Mouse (Mus musculus) hindbrain, embryonic 13.5 days (tissue): Measurements from ENCODE around the gene Arl6. TPM values are rescaled to one million over a fixed set of nuclear protein-coding genes. Genes with fewer than 3 reads are reported as not detected.

Experiments used
- ATAC-seq: fragments of 200-750 bp; cut with Nextera tagmentation; 2 replicates; pipeline ENCODE4 v1.8.0; 2017; ENCODE audit warnings: moderate TSS enrichment; ENCODE audit not compliant: low FRiP score
- H3K27ac ChIP-seq: fragments of 300-500 bp; sonication (generic); 2 replicates; pipeline ENCODE4 v1.5.1; 2015; ENCODE audit warnings: inconsistent platforms, mild to moderate bottlenecking, moderate library complexity
- H3K27me3 ChIP-seq: fragments of 300-500 bp; sonication (generic); 2 replicates; pipeline ENCODE4 v1.6.1; 2015; ENCODE audit warnings: mild to moderate bottlenecking, inconsistent platforms
- H3K36me3 ChIP-seq: fragments of 300-500 bp; sonication (generic); 2 replicates; pipeline ENCODE4 v1.6.1; 2015; ENCODE audit warnings: mild to moderate bottlenecking, inconsistent platforms
- H3K4me1 ChIP-seq: fragments of 300-500 bp; sonication (generic); replicated peaks from 2 replicates; pipeline ENCODE4 v1.6.1; 2015; ENCODE audit warnings: inconsistent platforms
- H3K4me2 ChIP-seq: fragments of 300-500 bp; sonication (generic); 2 replicates; pipeline ENCODE4 v1.6.1; 2015; ENCODE audit warnings: inconsistent platforms, mild to moderate bottlenecking, moderate library complexity
- H3K4me3 ChIP-seq: fragments of 300-500 bp; sonication (generic); 2 replicates; pipeline ENCODE4 v1.5.1; 2015; ENCODE audit warnings: mild to moderate bottlenecking, inconsistent platforms
- H3K9ac ChIP-seq: fragments of 300-500 bp; sonication (generic); 2 replicates; pipeline ENCODE4 v1.6.1; 2015; ENCODE audit warnings: mild to moderate bottlenecking, inconsistent platforms
- H3K9me3 ChIP-seq: fragments of 300-500 bp; sonication (generic); 2 replicates; pipeline ENCODE4 v1.6.1; 2016; ENCODE audit warnings: inconsistent platforms
- WGBS: fragments of 180-500 bp; shearing (Covaris S2); methylation state at CpG from one replicate; pipeline ENCODE4 v1.1.7; 2015; 5-methylcytosine and 5-hydroxymethylcytosine counted together
- polyA plus RNA-seq: library from polyadenylated mRNA; unstranded; fragments of >200 nt; fragmentation: Nextera tagmentation; extraction: Ambion mirVana; gene quantifications from 2 replicates; pipeline ENCODE4 v1.2.1, GENCODE M21; 2015

The Arl6 gene
- polyA plus RNA-seq, 1 experiment from 2014 or later = 51.5 TPM

- no peaks in the 10 kb centered on the region for H3K27me3 ChIP-seq
- H3K4me2 ChIP-seq = no peak overlapping the region
- H3K9me3 ChIP-seq = no peaks in the 10 kb centered on the region
- 91% methylated on average over 4 of the region's 4 CpGs for WGBS
- no peak overlapping the region for H3K27ac ChIP-seq
- H3K9ac ChIP-seq = no peak overlapping the region
- no peak overlapping the region for H3K4me3 ChIP-seq
- H3K36me3 ChIP-seq = no peaks in the 10 kb centered on the region
- H3K4me1 ChIP-seq = 0 out of 2 replicates have a peak, but pooled peaks cover 4% of the 10 kb centered on the region
- ATAC-seq = no peak
These were observed 53.4 kb downstream of the Arl6 start for GRCm38 (mm10) chr16:59585706-59586244.

- H3K9ac ChIP-seq = no peak overlapping the region
- H3K27ac ChIP-seq = no peak overlapping the region
- H3K4me1 ChIP-seq = 0 out of 2 replicates have a peak, but pooled peaks cover 4% of the 10 kb centered on the region
- H3K36me3 ChIP-seq = no peaks in the 10 kb centered on the region
- ATAC-seq = no peak
- no peak overlapping the region for H3K4me3 ChIP-seq
- H3K27me3 ChIP-seq = no peaks in the 10 kb centered on the region
- WGBS = 82% methylated on average over 5 of the region's 5 CpGs
- H3K4me2 ChIP-seq = no peak overlapping the region
- H3K9me3 ChIP-seq = no peaks in the 10 kb centered on the region
These were observed 55.7 kb downstream of the Arl6 start for GRCm38 (mm10) chr16:59583515-59583914.

GRCm38 (mm10) chr16:59579237-59579636 is 60.0 kb downstream of the Arl6 start:
- Histone ChIP-seq H3K4me3 (no peak overlapping the region), H3K4me1 (no peaks in the 10 kb centered on the region), H3K9me3 (no peaks in the 10 kb centered on the region), H3K36me3 (no peaks in the 10 kb centered on the region), H3K27me3 (no peaks in the 10 kb centered on the region), H3K9ac (no peak overlapping the region), H3K4me2 (no peak overlapping the region), H3K27ac (no peak overlapping the region)
- ATAC-seq = no peak
- WGBS = 91% methylated on average over 8 of the region's 8 CpGs

- Histone ChIP-seq H3K4me3 (no peak overlapping the region), H3K36me3 (no peaks in the 10 kb centered on the region), H3K9ac (no peak overlapping the region), H3K27ac (no peak overlapping the region), H3K4me1 (0 out of 2 replicates have a peak, but pooled peaks cover 3% of the 10 kb centered on the region), H3K4me2 (no peak overlapping the region), H3K27me3 (no peaks in the 10 kb centered on the region), H3K9me3 (no peaks in the 10 kb centered on the region)
- ATAC-seq = no peak
- WGBS = 55% methylated on average over 11 of the region's 11 CpGs
These were observed 65.2 kb downstream of the Arl6 start for GRCm38 (mm10) chr16:59573961-59574360.

- H3K4me3 ChIP-seq = no peak overlapping the region
- H3K4me1 ChIP-seq = 0 out of 2 replicates have a peak, but pooled peaks cover 3% of the 10 kb centered on the region
- H3K4me2 ChIP-seq = no peak overlapping the region
- H3K9me3 ChIP-seq = no peaks in the 10 kb centered on the region
- no peaks in the 10 kb centered on the region for H3K36me3 ChIP-seq
- 87% methylated on average over 3 of the region's 3 CpGs for WGBS
- no peaks in the 10 kb centered on the region for H3K27me3 ChIP-seq
- no peak overlapping the region for H3K27ac ChIP-seq
- H3K9ac ChIP-seq = no peak overlapping the region
- ATAC-seq = no peak
These were observed 66.5 kb downstream of the Arl6 start for GRCm38 (mm10) chr16:59572685-59573084.

- no peak overlapping the region for H3K4me3 ChIP-seq
- H3K36me3 ChIP-seq = no peaks in the 10 kb centered on the region
- no peak overlapping the region for H3K27ac ChIP-seq
- H3K27me3 ChIP-seq = no peaks in the 10 kb centered on the region
- no peak for ATAC-seq
- H3K4me2 ChIP-seq = no peak overlapping the region
- 95% methylated on average over 8 of the region's 8 CpGs for WGBS
- H3K4me1 ChIP-seq = 0 out of 2 replicates have a peak, but pooled peaks cover 3% of the 10 kb centered on the region
- H3K9me3 ChIP-seq = no peaks in the 10 kb centered on the region
- H3K9ac ChIP-seq = no peak overlapping the region
These were observed 68.4 kb downstream of the Arl6 start for GRCm38 (mm10) chr16:59570807-59571206.

- Histone ChIP-seq H3K4me3 (no peak overlapping the region), H3K9me3 (no peaks in the 10 kb centered on the region), H3K36me3 (no peaks in the 10 kb centered on the region), H3K9ac (no peak overlapping the region), H3K27me3 (no peaks in the 10 kb centered on the region), H3K4me2 (no peak overlapping the region), H3K4me1 (0 out of 2 replicates have a peak, but pooled peaks cover 3% of the 10 kb centered on the region), H3K27ac (no peak overlapping the region)
- ATAC-seq = no peak; the same call in 1 of the 2 replicates
- 79% methylated on average over 8 of the region's 8 CpGs for WGBS
These were observed 69.4 kb downstream of the Arl6 start for GRCm38 (mm10) chr16:59569837-59570236.

GRCm38 (mm10) chr16:59567721-59568381 is 71.3 kb downstream of the Arl6 start:
- H3K4me2 ChIP-seq = no peak overlapping the region
- H3K4me1 ChIP-seq = 0 out of 2 replicates have a peak, but pooled peaks cover 3% of the 10 kb centered on the region
- H3K9me3 ChIP-seq = no peaks in the 10 kb centered on the region
- no peak overlapping the region for H3K9ac ChIP-seq
- H3K27ac ChIP-seq = no peak overlapping the region
- H3K36me3 ChIP-seq = no peaks in the 10 kb centered on the region
- no peaks in the 10 kb centered on the region for H3K27me3 ChIP-seq
- 72% methylated on average over 9 of the region's 10 CpGs for WGBS
- ATAC-seq = no peak
- H3K4me3 ChIP-seq = no peak overlapping the region

GRCm38 (mm10) chr16:59566437-59566836 is 72.8 kb downstream of the Arl6 start:
- H3K4me3 ChIP-seq = no peak overlapping the region
- WGBS = 92% methylated on average over 4 of the region's 4 CpGs
- H3K27me3 ChIP-seq = no peaks in the 10 kb centered on the region
- no peak overlapping the region for H3K27ac ChIP-seq
- no peak overlapping the region for H3K4me2 ChIP-seq
- H3K36me3 ChIP-seq = no peaks in the 10 kb centered on the region
- H3K4me1 ChIP-seq = 0 out of 2 replicates have a peak, but pooled peaks cover 3% of the 10 kb centered on the region
- no peak overlapping the region for H3K9ac ChIP-seq
- H3K9me3 ChIP-seq = no peaks in the 10 kb centered on the region
- ATAC-seq = no peak

GRCm38 (mm10) chr16:59565631-59566030 is 73.6 kb downstream of the Arl6 start:
- no peaks in the 10 kb centered on the region for H3K27me3 ChIP-seq
- ATAC-seq = no peak
- H3K9me3 ChIP-seq = no peaks in the 10 kb centered on the region
- no peak overlapping the region for H3K4me2 ChIP-seq
- no peak overlapping the region for H3K4me3 ChIP-seq
- no peaks in the 10 kb centered on the region for H3K36me3 ChIP-seq
- WGBS = 52% methylated on average over 2 of the region's 2 CpGs
- H3K4me1 ChIP-seq = 0 out of 2 replicates have a peak, but pooled peaks cover 3% of the 10 kb centered on the region
- no peak overlapping the region for H3K9ac ChIP-seq
- no peak overlapping the region for H3K27ac ChIP-seq

- 76% methylated on average over 5 of the region's 5 CpGs for WGBS
- 0 out of 2 replicates have a peak, but pooled peaks cover 5% of the 10 kb centered on the region for H3K4me1 ChIP-seq
- H3K4me2 ChIP-seq = no peak overlapping the region
These were observed 75.2 kb downstream of the Arl6 start for GRCm38 (mm10) chr16:59564025-59564424.

More at GRCm38 (mm10) chr16:59564025-59564424, 75.2 kb downstream of the Arl6 start:
- Histone ChIP-seq H3K27me3 (no peaks in the 10 kb centered on the region), H3K36me3 (no peaks in the 10 kb centered on the region), H3K4me3 (no peak overlapping the region), H3K27ac (no peak overlapping the region), H3K9ac (no peak overlapping the region), H3K9me3 (no peaks in the 10 kb centered on the region)
- ATAC-seq = no peak
